Mouse (Mus musculus) olfactory bulb, adult 2 months (tissue): ENCODE results near the gene Tas1r3.

ENCODE experiments used
- CTCF ChIP-seq: fragments of 200-500 bp; IDR thresholded peaks from 2 replicates; pipeline ENCODE4 v1.5.1; 2012; ENCODE audit warnings: low read depth, mild to moderate bottlenecking, low read length, moderate library complexity; ENCODE audit not compliant: insufficient read depth
- POLR2A ChIP-seq: fragments of 200-500 bp; IDR thresholded peaks from 2 replicates; pipeline ENCODE4 v1.6.1; 2012; ENCODE audit warnings: mild to moderate bottlenecking, low read depth, low read length, moderate library complexity; ENCODE audit not compliant: insufficient read depth

- no peak for TF ChIP-seq CTCF
- no peak for TF ChIP-seq POLR2A
Observed at GRCm38 (mm10) chr4:155830596-155830995, 32.6 kb downstream of the Tas1r3 start.
